Mouse (Mus musculus) intestine, postnatal 0 days (tissue): Measurements from ENCODE around the gene Dock1. TPM values are rescaled to one million over a fixed set of nuclear protein-coding genes. Genes with fewer than 3 reads are reported as not detected.
A peak's percentile ranks its signal among the peaks of the same experiment; 100 is the strongest.

Source experiments
- ATAC-seq: fragments of 200-750 bp; cut with Nextera tagmentation; 2 replicates; pipeline ENCODE4 v1.8.0; 2017; ENCODE audit warnings: mild to moderate bottlenecking, moderate TSS enrichment, moderate library complexity
- H3K27ac ChIP-seq: fragments of 300-500 bp; sonication (generic); 2 replicates; pipeline ENCODE4 v1.5.1; 2014; ENCODE audit warnings: mild to moderate bottlenecking, low read depth, low read length, moderate library complexity
- H3K27me3 ChIP-seq: fragments of 300-500 bp; sonication (generic); replicated peaks from 2 replicates; pipeline ENCODE4 v1.6.1; 2014; ENCODE audit warnings: low read length, mixed read lengths; ENCODE audit not compliant: control insufficient read depth, insufficient read depth
- H3K36me3 ChIP-seq: fragments of 300-500 bp; sonication (generic); 2 replicates; pipeline ENCODE4 v1.6.1; 2014; ENCODE audit warnings: mild to moderate bottlenecking, moderate library complexity; ENCODE audit not compliant: control insufficient read depth, insufficient read depth
- H3K4me1 ChIP-seq: fragments of 300-500 bp; sonication (generic); replicated peaks from 2 replicates; pipeline ENCODE4 v1.6.1; 2014; ENCODE audit warnings: antibody characterized with exemption, low read length, mixed read lengths; ENCODE audit not compliant: control insufficient read depth, insufficient read depth
- H3K4me2 ChIP-seq: fragments of 300-500 bp; sonication (generic); replicated peaks from 2 replicates; pipeline ENCODE4 v1.6.1; 2014; ENCODE audit warnings: low read depth, mild to moderate bottlenecking, moderate library complexity
- H3K4me3 ChIP-seq: fragments of 300-500 bp; sonication (generic); 2 replicates; pipeline ENCODE4 v1.5.1; 2014; ENCODE audit warnings: low read depth, low read length
- H3K9ac ChIP-seq: fragments of 300-500 bp; sonication (generic); 2 replicates; pipeline ENCODE4 v1.6.1; 2014; ENCODE audit warnings: mild to moderate bottlenecking, low read depth, low read length
- H3K9me3 ChIP-seq: fragments of 300-500 bp; sonication (generic); 2 replicates; pipeline ENCODE4 v1.6.1; 2016; ENCODE audit warnings: mixed run types; ENCODE audit not compliant: control insufficient read depth
- CTCF ChIP-seq: sonication (generic); IDR thresholded peaks from 2 replicates; pipeline ENCODE4 v1.5.1; 2016; ENCODE audit warnings: low read depth, mild to moderate bottlenecking, control low read depth, antibody characterized with exemption, moderate library complexity
- WGBS: fragments of 180-500 bp; shearing (Covaris S2); extraction: QIAGEN DNeasy Blood & Tissue Kit; methylation state at CpG from one replicate; pipeline ENCODE4 v1.1.7; 2014; 5-methylcytosine and 5-hydroxymethylcytosine counted together
- polyA plus RNA-seq: library from polyadenylated mRNA; unstranded; fragments of >200 nt; fragmentation: Nextera tagmentation; extraction: Ambion mirVana; gene quantifications from 2 replicates; pipeline ENCODE4 v1.2.1, GENCODE M21; 2015

The Dock1 gene
- polyA plus RNA-seq, 1 experiment from 2014 or later = 8.7 TPM

DNA sequence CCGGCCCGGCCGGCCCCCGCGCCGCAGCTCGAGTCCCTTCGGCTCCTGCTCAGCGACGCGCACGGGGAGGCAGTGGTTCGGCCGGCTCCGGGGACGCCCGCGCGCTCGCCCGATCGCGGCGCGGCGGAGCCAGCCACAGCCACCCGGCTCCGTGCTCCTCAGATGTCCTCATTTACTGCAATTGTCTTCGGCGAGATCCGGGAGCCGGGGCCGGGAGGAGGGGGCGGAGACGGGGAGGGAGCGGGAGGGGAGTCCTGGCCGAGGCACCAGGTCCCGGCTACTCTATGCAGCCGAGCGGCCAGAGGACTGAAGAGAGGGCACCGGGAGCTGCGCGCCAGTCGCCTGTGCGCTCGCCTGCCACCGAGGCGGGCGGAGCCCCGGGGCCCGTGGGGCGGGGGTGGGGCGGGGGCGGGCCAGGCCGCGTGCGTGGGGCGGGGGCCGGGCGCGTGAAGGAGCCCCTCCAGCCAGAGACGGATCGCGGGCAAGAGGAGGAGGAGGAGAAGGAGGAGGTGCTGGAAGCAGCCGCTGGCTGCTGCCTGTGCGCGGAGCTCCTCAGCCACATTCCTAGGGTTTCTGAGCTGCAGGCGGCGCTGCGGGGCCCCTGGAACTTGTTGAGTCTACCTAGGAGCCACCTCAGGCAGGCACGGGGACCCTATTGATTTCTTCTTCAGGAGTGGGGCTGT, 267.6 kb downstream of the Dock1 start, which contains the start of gene Fam196a:
Gene Fam196a, minus strand, starts transcription at position 504 of the 683 bp plus-strand sequence.
- Histone ChIP-seq H3K27me3 (peaks cover 20% of the 10 kb centered on the region), H3K4me1 (no peaks in the 10 kb centered on the region), H3K4me2 (peak within 1 kb of the TSS; percentile 84), H3K9ac (no peak within 1 kb of the TSS), H3K36me3 (no peaks in the 10 kb centered on the region), H3K27ac (no peak within 1 kb of the TSS), H3K4me3 (peak within 1 kb of the TSS; percentile 43), H3K9me3 (no peaks in the 10 kb centered on the region)
- WGBS = 4% methylated on average over 39 of the region's 71 CpGs
- TF ChIP-seq CTCF = peak; percentile 56
- ATAC-seq = no peak; the same call in 1 of the 2 replicates

GRCm38 (mm10) chr7:134941891-134942290, 271.4 kb downstream of the Dock1 start:
- TF ChIP-seq CTCF = no peak
- no peaks in the 10 kb centered on the region for H3K4me1 ChIP-seq
- no peak overlapping the region for H3K27ac ChIP-seq
- no peak for ATAC-seq
- peaks cover 13% of the 10 kb centered on the region for H3K27me3 ChIP-seq
- WGBS = 93% methylated on average over 6 of the region's 6 CpGs
- no peak overlapping the region for H3K4me3 ChIP-seq
- no peaks in the 10 kb centered on the region for H3K9me3 ChIP-seq
- H3K4me2 ChIP-seq = no peak overlapping the region
- H3K36me3 ChIP-seq = no peaks in the 10 kb centered on the region
- no peak overlapping the region for H3K9ac ChIP-seq

GRCm38 (mm10) chr7:134943063-134943462, 272.6 kb downstream of the Dock1 start:
- H3K4me3 ChIP-seq = no peak overlapping the region
- no peaks in the 10 kb centered on the region for H3K4me1 ChIP-seq
- no peaks in the 10 kb centered on the region for H3K9me3 ChIP-seq
- WGBS = 77% methylated on average over 6 of the region's 6 CpGs
- TF ChIP-seq CTCF = no peak
- H3K27me3 ChIP-seq = peaks cover 3% of the 10 kb centered on the region; the same call in 1 of the 2 replicates
- H3K36me3 ChIP-seq = no peaks in the 10 kb centered on the region
- H3K27ac ChIP-seq = no peak overlapping the region
- H3K4me2 ChIP-seq = no peak overlapping the region
- H3K9ac ChIP-seq = no peak overlapping the region
- ATAC-seq = no peak

- H3K4me2 ChIP-seq = no peak overlapping the region
- H3K36me3 ChIP-seq = no peaks in the 10 kb centered on the region
- H3K4me1 ChIP-seq = no peaks in the 10 kb centered on the region
- H3K9me3 ChIP-seq = no peaks in the 10 kb centered on the region
- ATAC-seq = no peak
- no peak overlapping the region for H3K4me3 ChIP-seq
- H3K9ac ChIP-seq = no peak overlapping the region
- TF ChIP-seq CTCF = no peak
- no peak overlapping the region for H3K27ac ChIP-seq
- WGBS = 83% methylated on average over 7 of the region's 7 CpGs
- H3K27me3 ChIP-seq = no peaks in the 10 kb centered on the region
These were observed 273.2 kb downstream of the Dock1 start for GRCm38 (mm10) chr7:134943701-134944100.

- Histone ChIP-seq H3K9me3 (no peaks in the 10 kb centered on the region), H3K4me3 (no peak overlapping the region), H3K36me3 (no peaks in the 10 kb centered on the region), H3K4me2 (no peak overlapping the region), H3K4me1 (no peaks in the 10 kb centered on the region), H3K9ac (no peak overlapping the region), H3K27me3 (no peaks in the 10 kb centered on the region), H3K27ac (no peak overlapping the region)
- ATAC-seq = no peak
- peak; percentile 53 for TF ChIP-seq CTCF
- 92% methylated on average over 7 of the region's 7 CpGs for WGBS
These were observed 275.7 kb downstream of the Dock1 start for GRCm38 (mm10) chr7:134945925-134946716.

- ATAC-seq = no peak
- no peaks in the 10 kb centered on the region for H3K27me3 ChIP-seq
- H3K36me3 ChIP-seq = no peaks in the 10 kb centered on the region
- H3K27ac ChIP-seq = no peak overlapping the region
- no peak for TF ChIP-seq CTCF
- H3K9ac ChIP-seq = no peak overlapping the region
- no peaks in the 10 kb centered on the region for H3K9me3 ChIP-seq
- no peak overlapping the region for H3K4me3 ChIP-seq
- 92% methylated on average over 6 of the region's 6 CpGs for WGBS
- H3K4me2 ChIP-seq = no peak overlapping the region
- H3K4me1 ChIP-seq = no peaks in the 10 kb centered on the region
These were observed 288.6 kb downstream of the Dock1 start for GRCm38 (mm10) chr7:134959086-134959485.
